Mouse (Mus musculus): ENCODE results near the gene Arhgap29.
A peak's percentile ranks its signal among the peaks of the same experiment; 100 is the strongest.

The Arhgap29 gene

GRCm38 (mm10) chr3:122009818-122010217 is 57.5 kb downstream of the Arhgap29 start:
- no peak for DNase-seq (ENCODE audit: low read depth, low spot score)

GRCm38 (mm10) chr3:122010292-122010691 is 58.0 kb downstream of the Arhgap29 start:
- no peak for DNase-seq (ENCODE audit: low read depth, low spot score)

DNA sequence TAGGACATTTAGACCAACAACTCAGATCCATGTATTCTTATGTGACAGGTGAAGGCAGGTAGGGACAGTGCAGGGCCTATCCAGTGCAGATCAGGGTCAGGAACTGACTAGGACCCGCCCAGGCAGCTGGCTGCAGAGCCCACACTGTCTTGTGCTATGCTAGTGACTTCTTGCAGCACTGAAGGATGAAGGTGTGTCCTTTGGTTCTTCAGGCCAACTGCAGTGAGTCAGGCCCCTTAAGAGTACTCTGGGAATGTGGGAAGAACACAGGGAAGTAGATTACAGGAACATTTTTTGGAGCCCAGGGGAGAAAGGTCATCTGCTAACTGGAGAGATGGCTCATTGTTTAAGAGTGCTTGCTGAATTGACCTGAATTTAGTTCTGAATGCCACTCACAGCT is 60.1 kb downstream of the Arhgap29 start:
- no peak for DNase-seq (ENCODE audit: low read depth, low spot score)

GRCm38 (mm10) chr3:122018421-122018820 is 66.1 kb downstream of the Arhgap29 start:
- no peak for DNase-seq (ENCODE audit: low read depth, low spot score)

GRCm38 (mm10) chr3:122019159-122019558 is 66.8 kb downstream of the Arhgap29 start:
- no peak for DNase-seq (ENCODE audit: low read depth, low spot score)

- no peak for DNase-seq (ENCODE audit: low read depth, low spot score)
Observed at GRCm38 (mm10) chr3:122021029-122021652, 68.8 kb downstream of the Arhgap29 start.

DNA sequence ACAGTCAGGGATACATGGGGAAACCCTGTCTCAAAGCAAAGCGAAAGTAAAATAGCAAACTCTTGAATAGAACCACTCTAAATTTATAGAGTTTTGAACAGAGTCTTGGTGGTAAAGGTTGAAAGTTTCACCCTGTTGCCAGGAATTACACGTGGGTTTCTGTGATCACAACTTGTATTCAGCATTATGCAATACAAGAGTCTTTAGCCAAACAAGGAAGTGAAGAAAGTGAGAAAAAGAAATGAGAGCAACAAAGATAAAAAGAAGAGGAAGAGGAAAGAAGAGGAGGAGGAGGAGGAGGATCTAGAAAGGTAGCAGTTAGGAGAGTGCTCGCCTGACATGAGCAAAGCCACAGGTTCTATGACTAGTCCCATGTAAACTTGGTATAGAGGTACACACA is 70.0 kb downstream of the Arhgap29 start:
- DNase-seq (ENCODE audit: low read depth, low spot score) = no peak

- peak; percentile 16 for DNase-seq (ENCODE audit: low read depth, low spot score)
Observed at GRCm38 (mm10) chr3:122026676-122027075, 74.3 kb downstream of the Arhgap29 start.

DNA sequence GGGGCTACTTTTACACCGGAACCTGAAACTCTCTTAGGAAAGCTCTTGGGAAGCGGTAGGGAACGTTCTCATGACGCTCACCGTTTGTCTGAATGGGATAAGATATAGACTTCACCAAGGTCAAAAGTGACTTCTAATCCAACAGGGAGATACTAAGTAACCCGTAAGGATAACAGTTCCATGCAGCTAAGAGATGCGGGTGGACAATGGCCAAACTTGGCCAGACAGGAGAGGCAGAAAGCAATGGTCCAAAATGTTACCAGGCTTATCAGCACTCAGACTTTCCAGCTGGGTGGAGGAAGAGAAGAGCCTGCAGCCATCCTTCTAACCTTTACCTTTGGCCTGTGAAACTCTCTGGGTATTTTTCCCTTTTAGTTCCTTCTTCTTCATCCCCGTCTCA is 75.4 kb downstream of the Arhgap29 start:
- DNase-seq (ENCODE audit: low read depth, low spot score) = no peak

DNA sequence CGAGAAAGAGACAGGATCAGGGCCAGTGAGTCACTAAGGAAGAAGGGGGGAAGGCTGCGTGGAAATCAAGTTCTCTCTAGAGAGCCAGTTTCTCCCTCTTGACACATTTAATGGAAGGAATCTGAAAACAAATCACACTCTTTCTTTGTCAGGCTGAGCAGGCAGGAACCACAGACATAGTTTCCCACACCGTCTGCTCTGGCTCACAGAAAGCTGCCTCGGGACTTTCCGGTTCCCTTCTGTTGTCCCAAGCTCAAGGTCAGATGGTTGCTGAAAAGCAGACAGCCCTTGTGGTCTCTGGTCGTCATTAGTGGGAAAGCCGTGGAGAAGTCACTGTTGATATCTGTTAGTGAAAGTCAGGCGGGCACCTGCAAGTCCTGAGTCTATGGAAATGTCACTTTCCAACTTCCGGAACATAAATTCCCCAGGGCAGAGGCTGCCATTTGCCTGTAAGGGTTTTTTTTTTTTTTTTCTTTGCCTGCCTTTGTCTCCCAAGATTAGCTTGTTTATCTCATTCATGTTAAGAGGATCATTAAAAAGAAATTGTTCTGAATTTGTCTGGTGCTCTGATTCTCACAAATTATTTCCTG is 81.0 kb downstream of the Arhgap29 start:
- no peak for DNase-seq (ENCODE audit: low read depth, low spot score)

DNA sequence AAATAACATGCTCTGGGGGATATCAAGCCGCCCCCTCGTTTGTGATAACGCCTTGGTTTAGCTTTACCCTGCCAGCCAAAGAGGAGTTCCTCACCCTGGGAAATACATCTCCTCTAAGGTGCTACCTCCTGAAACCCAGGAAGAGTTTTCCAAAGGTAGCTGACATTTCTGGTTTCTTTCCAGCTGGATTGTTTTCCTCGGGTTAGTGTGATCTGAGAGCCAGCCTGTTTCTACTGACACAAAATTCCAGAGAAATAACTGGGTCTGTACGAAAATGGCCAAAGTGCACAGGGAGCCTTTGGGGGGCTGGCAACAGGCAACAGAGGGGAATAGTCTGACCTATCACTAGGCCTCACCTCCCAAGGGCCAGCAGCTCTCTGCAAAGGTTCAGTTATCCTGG is 81.9 kb downstream of the Arhgap29 start:
- DNase-seq (ENCODE audit: low read depth, low spot score) = no peak

DNA sequence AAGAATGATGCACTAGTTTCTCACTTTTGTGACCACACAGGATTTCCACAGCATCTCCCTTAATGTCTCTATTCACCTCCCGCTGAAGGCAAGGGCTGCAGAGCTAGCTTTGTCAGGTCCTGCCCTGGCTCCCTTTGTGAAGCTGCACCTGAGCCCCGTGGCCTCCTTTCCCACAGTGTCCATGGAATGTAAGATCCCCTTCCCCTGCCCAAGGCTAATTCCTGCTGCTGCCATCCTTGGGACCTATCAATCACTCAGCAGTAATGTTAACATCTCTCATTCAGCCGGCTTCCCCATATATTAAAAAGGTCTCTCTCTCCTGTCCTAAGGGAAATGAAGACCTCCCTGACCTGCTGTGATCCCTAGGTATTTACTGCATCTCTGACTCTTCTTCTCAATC is 82.8 kb downstream of the Arhgap29 start:
- no peak for DNase-seq (ENCODE audit: low read depth, low spot score)

- no peak for DNase-seq (ENCODE audit: low read depth, low spot score)
Observed at GRCm38 (mm10) chr3:122040522-122040921, 88.2 kb downstream of the Arhgap29 start.

DNA sequence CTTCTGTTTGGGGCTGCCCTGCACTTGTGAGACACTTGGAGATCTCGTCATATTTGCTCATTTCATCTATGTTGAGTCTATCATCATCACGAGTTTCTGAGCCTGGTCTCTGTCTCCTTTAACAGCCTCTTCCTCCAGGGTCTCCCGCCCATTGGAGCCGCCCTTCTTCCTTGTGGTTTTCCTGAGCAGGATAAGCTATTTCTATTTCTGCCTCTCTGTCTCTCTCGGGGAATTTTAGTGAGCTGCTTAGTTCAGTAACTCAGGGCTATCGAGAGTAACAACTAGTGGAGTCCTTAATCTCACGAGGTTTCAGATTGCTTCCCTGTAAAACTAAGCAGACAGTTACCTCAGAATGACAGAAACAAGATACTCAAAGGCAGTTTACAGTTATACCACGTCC is 90.8 kb downstream of the Arhgap29 start:
- DNase-seq (ENCODE audit: low read depth, low spot score) = no peak

DNA sequence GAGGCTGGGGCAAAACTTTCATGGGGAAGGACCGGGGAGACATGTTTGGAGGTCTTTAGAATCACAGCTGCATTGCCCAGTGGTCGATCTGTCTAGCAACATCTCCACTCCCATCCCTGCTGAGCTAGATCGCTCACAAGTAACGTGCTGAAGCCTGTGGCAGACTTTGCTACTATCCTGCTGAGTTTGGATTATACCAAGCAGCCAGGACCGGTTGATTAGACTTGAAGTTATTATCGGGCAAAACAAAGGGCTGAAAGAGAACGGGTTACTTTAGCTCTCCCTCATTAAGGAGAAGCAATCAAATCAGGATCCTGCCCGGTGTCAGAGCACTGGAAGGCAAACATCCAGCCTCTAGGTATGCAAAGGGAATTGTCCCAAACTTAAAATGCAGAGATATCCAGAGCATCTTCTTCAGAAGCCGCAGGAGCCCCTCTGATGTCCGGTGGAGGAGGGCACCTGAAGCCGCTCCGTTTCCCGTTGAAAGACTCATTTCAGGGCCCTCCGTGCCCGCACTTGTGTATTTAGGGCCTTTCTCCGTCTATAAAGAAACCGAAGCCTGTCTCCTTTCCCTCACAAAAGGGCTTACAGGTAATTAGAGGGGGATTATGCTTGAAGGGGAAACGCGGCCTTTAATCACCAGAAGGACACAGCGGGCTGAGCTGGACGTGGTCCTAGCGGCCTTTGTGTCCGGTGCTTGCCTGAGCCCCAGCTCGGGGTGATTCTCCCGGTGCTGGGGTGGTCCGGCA is 91.6 kb downstream of the Arhgap29 start, which contains the start of gene Abca4:
TSS of gene Abca4 (plus strand) at position 645 of the 749 bp plus-strand sequence.
- DNase-seq (ENCODE audit: low read depth, low spot score) = no peak

GRCm38 (mm10) chr3:122046187-122046620 is 93.9 kb downstream of the Arhgap29 start:
- peak; percentile 12 for DNase-seq (ENCODE audit: low read depth, low spot score)

DNA sequence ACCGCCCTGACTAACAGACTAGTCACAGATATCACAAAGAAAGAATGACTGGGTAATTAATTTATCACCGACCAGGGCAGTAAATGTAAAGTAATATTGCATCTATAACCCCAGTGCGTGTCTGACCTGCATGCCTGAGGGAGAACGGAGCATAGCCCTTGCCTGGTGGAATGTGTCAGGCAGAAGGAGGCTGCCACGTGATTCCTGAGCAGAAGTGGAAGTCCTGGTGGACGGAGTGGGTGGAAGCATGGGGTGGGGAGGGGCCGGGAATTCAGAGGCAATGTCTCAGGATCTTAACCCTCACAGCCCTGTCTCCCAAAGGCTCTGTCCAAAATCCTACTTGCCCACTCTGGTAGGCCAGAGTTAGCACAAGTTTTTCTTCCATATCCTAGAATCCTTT is 95.1 kb downstream of the Arhgap29 start:
- peak; percentile 10 for DNase-seq (ENCODE audit: low read depth, low spot score)

- DNase-seq (ENCODE audit: low read depth, low spot score) = peak; percentile 63
Observed at GRCm38 (mm10) chr3:122047921-122048861, 95.8 kb downstream of the Arhgap29 start.

- DNase-seq (ENCODE audit: low read depth, low spot score) = no peak
Observed at GRCm38 (mm10) chr3:122049158-122049557, 96.8 kb downstream of the Arhgap29 start.

DNA sequence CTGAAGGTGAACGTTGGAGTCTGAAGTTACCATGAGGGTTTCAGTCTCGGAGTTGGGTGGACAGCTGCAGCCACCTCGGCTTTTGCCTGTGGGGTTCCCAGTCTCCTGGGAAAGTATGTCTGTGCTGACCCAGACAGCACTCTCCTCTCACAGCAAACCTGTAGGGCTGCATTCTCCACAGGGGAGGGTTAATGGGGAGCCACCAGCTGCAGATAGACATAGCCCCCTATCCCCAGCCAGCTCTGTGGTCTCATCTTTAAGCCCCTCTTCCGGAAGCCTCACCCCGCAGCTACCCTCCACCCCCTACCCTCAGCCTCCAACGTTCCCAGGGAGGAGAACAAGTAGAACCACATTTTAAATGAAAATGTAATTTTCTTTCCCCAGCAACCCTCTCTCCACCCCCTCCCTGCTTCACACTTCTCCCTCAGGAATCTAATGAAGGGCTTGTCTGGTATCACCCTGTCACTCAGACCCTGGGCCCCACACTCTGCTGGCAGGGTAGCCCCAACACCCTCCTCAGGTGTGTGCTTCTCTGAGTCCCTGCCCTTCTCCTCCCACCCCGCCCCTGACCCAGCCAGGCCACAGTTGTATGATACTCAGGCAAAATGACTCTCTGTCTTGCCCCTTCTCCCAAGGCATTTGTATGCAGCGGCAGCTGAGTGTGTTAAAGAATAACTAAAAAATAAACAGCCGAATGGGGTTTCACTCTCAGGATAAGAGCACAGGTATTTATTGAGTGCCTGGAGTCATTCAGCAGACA is 106.3 kb downstream of the Arhgap29 start:
- DNase-seq (ENCODE audit: low read depth, low spot score) = no peak

- no peak for DNase-seq (ENCODE audit: low read depth, low spot score)
Observed at GRCm38 (mm10) chr3:122062586-122062985, 110.2 kb downstream of the Arhgap29 start.

Data from brain, adult 2 months (tissue).